Mouse (Mus musculus): ENCODE results near the gene Hydin.

DNA sequence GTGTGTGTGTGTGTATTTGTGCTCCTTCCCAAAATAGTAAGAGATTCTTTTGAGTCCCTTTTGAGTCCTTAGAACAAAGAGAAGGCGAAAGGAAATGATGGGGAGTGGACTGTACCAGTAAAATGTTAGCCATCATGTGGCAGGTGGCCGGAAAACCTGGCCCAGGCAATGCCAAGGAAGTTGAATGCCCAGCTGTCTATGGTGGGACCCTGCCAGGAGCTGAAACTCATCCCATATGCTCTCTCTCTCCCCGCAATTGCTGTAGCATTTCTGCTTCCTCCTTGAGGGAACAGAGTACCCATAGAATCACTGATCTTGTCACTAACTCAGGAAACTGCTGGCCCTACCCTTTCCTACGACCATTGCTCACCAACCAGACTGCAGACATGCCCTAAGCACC lies 271.1 kb downstream of the Hydin start:
- TF ChIP-seq CTCF (IDR thresholded peaks at IDR 0.05) = no peak
- no peak for TF ChIP-seq POLR2A (IDR thresholded peaks at IDR 0.05; ENCODE audit: insufficient read depth, low read depth, low read length)
